Mouse (Mus musculus) kidney, adult 2 months (tissue): ENCODE measurements around the gene Akap6.

Experiments used
- CTCF ChIP-seq: fragments of 200-500 bp; conservative IDR thresholded peaks from 2 replicates; pipeline ENCODE4 v1.5.1; 2011; ENCODE audit warnings: low read depth, mild to moderate bottlenecking, control low read depth, low read length, moderate library complexity, mixed read lengths; ENCODE audit not compliant: insufficient read depth, insufficient read length
- POLR2A ChIP-seq: fragments of 200-500 bp; IDR thresholded peaks from one replicate; pipeline ENCODE4 v1.6.1; 2011; ENCODE audit warnings: low read depth, low read length, control low read depth

- TF ChIP-seq CTCF (no peak), POLR2A (no peak)
These were observed 34.2 kb upstream of the Akap6 start for GRCm38 (mm10) chr12:52664944-52665343.
